Mouse (Mus musculus) midbrain, embryonic 16.5 days (tissue): ENCODE results near the gene Eloa. TPM values are rescaled to one million over a fixed set of nuclear protein-coding genes. Genes with fewer than 3 reads are reported as not detected.

Source experiments
- ATAC-seq: fragments of 200-750 bp; cut with Nextera tagmentation; 2 replicates; pipeline ENCODE4 v1.8.0; 2017; ENCODE audit warnings: moderate TSS enrichment
- H3K27ac ChIP-seq: fragments of 300-500 bp; sonication (generic); 2 replicates; pipeline ENCODE4 v1.5.1; 2014; ENCODE audit warnings: mild to moderate bottlenecking, low read length, mixed read lengths
- H3K27me3 ChIP-seq: fragments of 300-500 bp; sonication (generic); 2 replicates; pipeline ENCODE4 v1.6.1; 2014; ENCODE audit warnings: low read depth, low read length, mixed read lengths; ENCODE audit not compliant: control insufficient read depth, insufficient read depth
- H3K36me3 ChIP-seq: fragments of 300-500 bp; sonication (generic); 2 replicates; pipeline ENCODE4 v1.6.1; 2014; ENCODE audit warnings: mild to moderate bottlenecking, low read length, moderate library complexity, mixed read lengths; ENCODE audit not compliant: control insufficient read depth, insufficient read depth
- H3K4me1 ChIP-seq: fragments of 300-500 bp; sonication (generic); 2 replicates; pipeline ENCODE4 v1.6.1; 2014; ENCODE audit warnings: mild to moderate bottlenecking, low read length, mixed read lengths; ENCODE audit not compliant: control insufficient read depth, insufficient read depth
- H3K4me2 ChIP-seq: fragments of 300-500 bp; sonication (generic); 2 replicates; pipeline ENCODE4 v1.6.1; 2014; ENCODE audit warnings: mild to moderate bottlenecking, low read length, mixed read lengths
- H3K4me3 ChIP-seq: fragments of 300-500 bp; sonication (generic); 2 replicates; pipeline ENCODE4 v1.5.1; 2014; ENCODE audit warnings: low read depth, mild to moderate bottlenecking, low read length, moderate library complexity, mixed read lengths
- H3K9ac ChIP-seq: fragments of 300-500 bp; sonication (generic); 2 replicates; pipeline ENCODE4 v1.6.1; 2014; ENCODE audit warnings: low read depth, low read length, mixed read lengths
- H3K9me3 ChIP-seq: fragments of 300-500 bp; sonication (generic); replicated peaks from 2 replicates; pipeline ENCODE4 v1.6.1; 2014; ENCODE audit warnings: mild to moderate bottlenecking, low read length, mixed read lengths; ENCODE audit not compliant: control insufficient read depth, poor library complexity, severe bottlenecking
- WGBS: fragments of 180-500 bp; shearing (Covaris S2); extraction: QIAGEN DNeasy Blood & Tissue Kit; methylation state at CpG from one replicate; pipeline ENCODE4 v1.1.7; 2014; 5-methylcytosine and 5-hydroxymethylcytosine counted together
- polyA plus RNA-seq: library from polyadenylated mRNA; unstranded; fragments of >200 nt; fragmentation: Nextera tagmentation; extraction: Ambion mirVana; gene quantifications from 2 replicates; pipeline ENCODE4 v1.2.1, GENCODE M21; 2015

Eloa gene
- polyA plus RNA-seq, 1 experiment from 2014 or later, result 26.7 TPM

DNA sequence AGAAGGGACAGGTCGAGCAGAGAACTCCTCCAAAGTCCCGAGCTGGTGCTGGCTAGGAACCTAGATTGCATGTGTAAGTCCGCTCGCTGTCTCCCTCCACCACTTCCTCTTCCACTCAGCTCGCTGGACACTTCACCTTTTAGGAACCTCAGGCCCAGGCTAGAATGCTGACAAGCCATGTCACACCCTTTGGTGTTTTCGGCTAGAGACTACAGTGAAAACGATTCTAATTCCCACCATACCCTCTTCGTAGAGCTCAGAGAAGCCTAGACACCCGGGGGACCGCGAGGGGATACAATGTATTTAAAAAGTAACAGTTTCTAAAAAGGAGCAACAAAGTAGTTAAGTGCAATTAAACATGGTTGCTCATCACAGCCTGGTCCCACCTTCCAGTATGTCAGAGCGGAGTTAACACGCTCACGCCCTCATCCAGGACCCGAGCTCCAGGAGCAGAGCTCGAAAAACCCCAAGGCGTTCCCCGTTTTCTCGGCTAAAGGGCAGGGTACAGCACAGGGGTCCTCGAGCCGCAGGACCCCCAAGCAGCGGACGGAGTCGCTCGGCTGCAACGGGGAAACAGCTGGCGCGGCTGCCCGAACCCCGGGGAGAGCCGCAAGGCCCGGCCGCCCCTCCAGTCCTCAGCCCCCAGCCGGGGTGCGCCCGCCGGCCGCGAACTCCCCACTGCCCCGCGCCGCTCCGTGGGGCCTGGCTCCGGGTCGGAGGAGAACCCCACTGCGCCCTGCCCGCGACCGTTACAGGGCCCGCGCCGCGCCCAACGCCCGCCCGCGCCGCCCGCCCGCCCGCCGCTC lies 617 bp downstream of the Eloa start:
- Histone ChIP-seq H3K4me1 (peaks cover 15% of the 10 kb centered on the region), H3K36me3 (no peaks in the 10 kb centered on the region), H3K4me2 (peak overlapping the region; percentile 96), H3K9ac (peak overlapping the region; percentile 96), H3K27ac (peak overlapping the region; percentile 85), H3K9me3 (no peaks in the 10 kb centered on the region), H3K4me3 (peak overlapping the region; percentile 99), H3K27me3 (no peaks in the 10 kb centered on the region)
- ATAC-seq, result peak; percentile 83
- WGBS, result 1% methylated on average over 49 of the region's 62 CpGs

DNA sequence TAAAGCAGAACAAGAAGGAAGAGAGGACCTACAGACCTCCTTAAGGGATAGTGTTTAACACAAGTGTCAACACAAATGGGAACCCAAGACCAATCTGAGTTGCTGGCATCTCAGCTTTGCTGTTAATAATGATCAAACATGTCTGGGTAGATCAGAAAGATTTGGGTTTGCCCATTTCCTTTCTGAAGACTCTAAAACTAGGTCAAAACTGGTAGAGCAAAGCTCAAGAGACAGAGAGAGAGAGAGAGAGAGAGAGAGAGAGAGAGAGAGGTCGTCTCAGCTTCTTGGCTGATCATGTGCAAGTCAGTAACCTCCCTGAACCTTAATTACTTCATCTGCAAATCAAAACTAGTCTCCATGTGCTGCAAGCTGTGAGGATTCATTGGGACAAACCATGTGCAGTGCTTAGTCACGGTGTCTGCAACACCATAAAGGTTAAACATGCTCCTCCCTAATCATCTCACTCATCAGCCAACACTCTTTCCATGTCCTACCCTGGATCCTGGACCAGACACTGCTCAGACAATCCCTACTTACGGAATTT lies 5.4 kb downstream of the Eloa start:
- ATAC-seq, result no peak
- Histone ChIP-seq H3K4me3 (no peak overlapping the region), H3K27ac (no peak overlapping the region), H3K4me2 (no peak overlapping the region), H3K4me1 (peaks cover 15% of the 10 kb centered on the region), H3K36me3 (no peaks in the 10 kb centered on the region; the same call in 1 of the 2 replicates), H3K9me3 (no peaks in the 10 kb centered on the region), H3K27me3 (no peaks in the 10 kb centered on the region), H3K9ac (no peak overlapping the region)
- 80% methylated on average over 3 of the region's 3 CpGs for WGBS

DNA sequence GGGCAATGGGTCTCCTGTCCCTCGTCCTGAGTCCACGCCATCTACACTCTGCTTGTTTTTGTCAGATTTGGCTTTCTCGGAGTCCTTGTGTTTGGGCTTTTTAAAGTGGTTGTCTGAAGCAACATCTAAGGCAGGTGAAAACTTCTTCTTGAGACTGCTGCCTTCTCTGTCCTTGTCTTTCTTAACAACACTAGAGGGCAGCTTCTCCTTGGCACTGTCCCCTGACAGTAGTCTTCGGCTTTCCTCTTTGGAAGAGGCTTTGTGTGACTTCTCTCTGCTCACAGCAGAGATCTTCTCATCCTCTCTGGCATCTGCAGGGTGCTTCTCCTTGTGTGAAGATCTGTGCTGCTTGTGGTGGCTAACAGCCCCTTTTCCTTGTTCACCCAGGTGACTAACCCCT lies 11.0 kb downstream of the Eloa start:
- Histone ChIP-seq H3K4me2 (no peak overlapping the region), H3K4me3 (no peak overlapping the region), H3K27me3 (no peaks in the 10 kb centered on the region), H3K27ac (no peak overlapping the region), H3K4me1 (no peaks in the 10 kb centered on the region), H3K9ac (no peak overlapping the region), H3K9me3 (no peaks in the 10 kb centered on the region), H3K36me3 (peaks cover 41% of the 10 kb centered on the region)
- no peak for ATAC-seq
- 95% methylated on average over 4 of the region's 4 CpGs for WGBS

DNA sequence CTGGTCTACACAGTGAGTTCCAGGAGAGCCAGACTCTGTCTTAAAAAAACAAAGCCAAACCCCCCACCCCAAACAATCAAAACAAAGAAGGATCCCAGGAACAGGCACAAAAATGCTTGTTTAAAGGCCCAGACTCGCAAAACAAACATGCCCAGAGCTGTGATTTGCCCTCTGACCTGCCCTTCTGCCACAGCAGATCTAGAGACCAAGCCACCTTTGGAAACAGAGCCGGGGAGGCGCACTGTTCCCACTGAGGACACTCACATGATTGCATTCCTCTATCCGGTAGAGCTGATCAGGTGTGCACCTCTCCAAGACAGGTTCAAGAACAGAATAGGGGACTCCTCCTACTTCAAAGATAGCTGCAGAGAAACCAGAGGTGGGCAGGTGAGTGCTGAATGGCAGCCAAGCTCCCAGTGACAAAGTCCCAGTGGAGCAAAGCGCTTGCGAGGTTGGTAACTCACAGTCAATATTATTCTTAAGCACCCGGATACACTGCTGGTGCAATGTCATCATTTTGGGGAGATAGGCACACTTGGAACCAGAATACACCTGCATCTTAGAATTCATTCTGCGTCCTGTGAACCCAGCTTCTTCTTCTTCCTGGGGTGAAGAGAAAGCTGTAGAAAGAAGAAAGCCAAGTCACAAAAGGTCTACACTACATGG lies 12.6 kb downstream of the Eloa start:
- WGBS, result 96% methylated on average over 8 of the region's 8 CpGs
- Histone ChIP-seq H3K4me3 (no peak overlapping the region), H3K27me3 (no peaks in the 10 kb centered on the region), H3K9ac (no peak overlapping the region), H3K4me2 (no peak overlapping the region), H3K4me1 (no peaks in the 10 kb centered on the region), H3K36me3 (peaks cover 45% of the 10 kb centered on the region), H3K9me3 (no peaks in the 10 kb centered on the region), H3K27ac (no peak overlapping the region)
- no peak for ATAC-seq

DNA sequence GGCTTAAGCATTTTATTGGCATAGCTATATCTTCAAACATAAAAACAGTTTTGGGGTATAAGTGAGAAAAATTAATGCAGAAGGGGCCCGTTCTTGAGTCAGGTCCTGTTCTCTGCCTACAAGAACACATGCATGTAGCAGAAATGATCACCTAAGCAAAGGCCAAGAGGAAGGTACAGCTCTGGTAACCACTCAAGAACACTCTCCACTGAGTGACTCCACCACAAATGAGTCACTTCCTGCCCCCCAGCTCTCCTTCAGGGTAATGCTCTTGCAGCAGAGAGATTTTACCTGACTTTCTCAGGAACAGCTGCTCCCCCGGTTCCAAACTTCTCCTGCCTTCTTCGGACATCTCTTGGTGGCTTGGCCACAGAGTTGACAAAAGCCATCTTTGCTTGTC lies 14.7 kb downstream of the Eloa start:
- Histone ChIP-seq H3K27ac (no peak overlapping the region), H3K9ac (no peak overlapping the region), H3K36me3 (peaks cover 48% of the 10 kb centered on the region), H3K4me3 (no peak overlapping the region), H3K9me3 (no peaks in the 10 kb centered on the region), H3K4me1 (no peaks in the 10 kb centered on the region), H3K27me3 (no peaks in the 10 kb centered on the region), H3K4me2 (no peak overlapping the region)
- no peak for ATAC-seq
- 98% methylated on average over 3 of the region's 3 CpGs for WGBS

DNA sequence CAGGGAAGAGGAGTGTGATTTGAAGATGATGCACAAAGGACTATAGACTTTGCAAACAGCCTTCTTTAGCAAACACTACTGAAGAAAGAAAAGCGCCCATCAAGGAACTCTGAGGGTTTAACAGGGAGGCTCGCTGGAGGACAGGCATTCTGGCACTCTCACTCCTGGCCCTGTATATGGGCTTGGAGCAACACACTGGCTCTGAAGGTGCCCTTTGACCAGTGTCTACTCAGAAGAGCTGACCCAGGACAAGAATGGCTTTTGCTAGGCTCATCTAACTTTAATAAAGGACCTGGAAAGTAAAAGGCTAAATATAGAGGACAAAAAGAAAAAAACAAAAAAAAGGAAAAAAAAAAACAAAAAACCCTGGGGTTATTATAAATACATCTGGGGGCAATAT lies 16.6 kb downstream of the Eloa start:
- no peaks in the 10 kb centered on the region for H3K9me3 ChIP-seq
- no peak overlapping the region for H3K4me3 ChIP-seq
- H3K9ac ChIP-seq, result no peak overlapping the region
- no peak overlapping the region for H3K27ac ChIP-seq
- no peaks in the 10 kb centered on the region for H3K4me1 ChIP-seq
- peaks cover 42% of the 10 kb centered on the region for H3K36me3 ChIP-seq
- H3K27me3 ChIP-seq, result no peaks in the 10 kb centered on the region
- WGBS, result 88% methylated on average over 2 of the region's 2 CpGs
- ATAC-seq, result no peak
- no peak overlapping the region for H3K4me2 ChIP-seq

DNA sequence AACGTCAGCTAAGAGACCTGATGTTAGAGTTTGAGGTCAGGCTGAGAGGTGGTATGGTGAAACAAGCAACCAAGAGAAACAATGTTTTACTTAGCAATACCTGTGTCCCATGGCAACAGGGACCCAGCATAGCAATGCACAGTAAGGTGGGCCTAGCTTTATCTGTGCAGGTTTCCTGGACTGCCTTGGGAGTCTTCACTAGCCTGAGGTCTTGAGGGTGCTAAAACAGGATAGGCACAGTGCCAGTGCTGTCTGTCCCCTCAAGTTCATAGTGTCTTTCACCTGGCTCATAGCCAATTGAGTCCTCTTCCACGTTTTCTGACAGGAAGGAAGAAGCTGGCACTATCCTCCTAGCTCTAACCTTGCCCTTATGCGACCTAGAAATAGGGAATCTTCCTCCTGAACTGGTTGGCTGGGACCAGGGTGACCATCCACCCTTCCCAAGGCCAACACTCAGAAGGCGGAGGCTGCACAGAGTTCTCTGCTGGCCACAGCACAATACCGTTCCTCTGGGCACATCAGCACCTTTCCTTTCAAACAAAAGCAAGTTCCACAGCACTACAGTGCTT lies 17.4 kb downstream of the Eloa start:
- 90% methylated on average over 5 of the region's 5 CpGs for WGBS
- H3K36me3 ChIP-seq, result peaks cover 36% of the 10 kb centered on the region
- H3K27ac ChIP-seq, result no peak overlapping the region
- no peaks in the 10 kb centered on the region for H3K4me1 ChIP-seq
- ATAC-seq, result no peak
- no peak overlapping the region for H3K4me2 ChIP-seq
- no peak overlapping the region for H3K4me3 ChIP-seq
- no peak overlapping the region for H3K9ac ChIP-seq
- no peaks in the 10 kb centered on the region for H3K9me3 ChIP-seq
- no peaks in the 10 kb centered on the region for H3K27me3 ChIP-seq

DNA sequence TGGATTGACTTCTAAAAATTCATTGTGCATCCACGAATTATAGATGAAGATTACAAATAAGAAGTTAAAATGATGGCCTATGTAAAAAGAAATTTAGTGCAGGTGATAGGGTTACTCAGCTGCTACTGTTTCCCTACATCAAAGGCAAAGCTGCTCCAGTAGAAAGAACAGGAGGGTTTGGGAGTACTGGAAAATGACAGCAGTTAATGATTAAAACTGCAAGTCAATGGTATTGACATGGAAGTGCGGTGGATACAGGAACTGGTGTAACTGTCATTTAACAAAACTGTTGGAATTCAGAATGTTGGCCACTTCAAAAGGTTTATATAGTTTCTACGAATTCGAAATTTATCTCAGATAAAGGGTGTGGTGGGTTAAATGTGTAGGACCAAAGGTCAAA lies 26.4 kb downstream of the Eloa start:
- no peaks in the 10 kb centered on the region for H3K4me1 ChIP-seq

DNA sequence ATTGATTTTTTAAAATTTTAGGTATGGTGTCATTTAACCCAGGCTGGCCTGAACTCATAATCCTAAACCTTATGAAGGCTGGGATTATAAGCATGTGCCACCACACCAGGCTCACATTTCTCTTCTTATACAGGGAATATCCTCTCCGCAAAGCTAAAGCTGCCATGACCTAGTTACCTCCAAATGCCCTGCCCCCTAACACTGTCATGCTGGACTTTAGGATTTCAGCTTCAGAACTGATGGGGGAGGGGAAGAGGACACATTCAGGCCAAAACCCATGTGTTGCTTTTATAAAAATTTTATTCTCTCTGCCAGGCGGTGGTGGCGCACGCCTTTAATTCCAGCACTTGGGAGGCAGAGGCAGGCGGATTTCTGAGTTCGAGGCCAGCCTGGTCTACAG lies 27.6 kb downstream of the Eloa start:
- Histone ChIP-seq H3K4me1 (no peaks in the 10 kb centered on the region), H3K36me3 (no peaks in the 10 kb centered on the region), H3K27me3 (no peaks in the 10 kb centered on the region), H3K27ac (no peak overlapping the region), H3K9me3 (peaks cover 7% of the 10 kb centered on the region; the same call in 1 of the 2 replicates), H3K4me3 (no peak overlapping the region), H3K4me2 (no peak overlapping the region), H3K9ac (no peak overlapping the region)
- WGBS, result 96% methylated on average over 6 of the region's 6 CpGs
- no peak for ATAC-seq

More for the DNA sequence above, 26.4 kb downstream of the Eloa start:
- H3K36me3 ChIP-seq, result no peaks in the 10 kb centered on the region
- ATAC-seq, result no peak
- no peaks in the 10 kb centered on the region for H3K27me3 ChIP-seq
- 84% methylated on average over 4 of the region's 4 CpGs for WGBS
- H3K9ac ChIP-seq, result no peak overlapping the region
- no peak overlapping the region for H3K4me3 ChIP-seq
- no peak overlapping the region for H3K4me2 ChIP-seq
- no peak overlapping the region for H3K27ac ChIP-seq
- H3K9me3 ChIP-seq, result peaks cover 7% of the 10 kb centered on the region; the same call in 1 of the 2 replicates
